Mouse (Mus musculus) neural tube, embryonic 15.5 days (tissue): Measurements from ENCODE around the gene Pgap3. TPM values are rescaled to one million over a fixed set of nuclear protein-coding genes. Genes with fewer than 3 reads are reported as not detected.

Experiments used
- ATAC-seq: fragments of 200-750 bp; cut with Nextera tagmentation; 2 replicates; pipeline ENCODE4 v1.8.0; 2017; ENCODE audit warnings: mild to moderate bottlenecking, moderate TSS enrichment, moderate library complexity; ENCODE audit not compliant: low FRiP score
- H3K27ac ChIP-seq: fragments of 300-500 bp; sonication (generic); replicated peaks from 2 replicates; pipeline ENCODE4 v1.5.1; 2015; ENCODE audit warnings: mild to moderate bottlenecking, inconsistent platforms
- H3K27me3 ChIP-seq: fragments of 300-500 bp; sonication (generic); replicated peaks from 2 replicates; pipeline ENCODE4 v1.6.1; 2015; ENCODE audit warnings: inconsistent platforms
- H3K36me3 ChIP-seq: fragments of 300-500 bp; sonication (generic); 2 replicates; pipeline ENCODE4 v1.6.1; 2015; ENCODE audit warnings: inconsistent platforms
- H3K4me1 ChIP-seq: fragments of 300-500 bp; sonication (generic); 2 replicates; pipeline ENCODE4 v1.6.1; 2015; ENCODE audit warnings: inconsistent platforms
- H3K4me2 ChIP-seq: fragments of 300-500 bp; sonication (generic); 2 replicates; pipeline ENCODE4 v1.6.1; 2015; ENCODE audit warnings: inconsistent platforms, mild to moderate bottlenecking, moderate library complexity
- H3K4me3 ChIP-seq: fragments of 300-500 bp; sonication (generic); replicated peaks from 2 replicates; pipeline ENCODE4 v1.5.1; 2015; ENCODE audit warnings: mild to moderate bottlenecking, inconsistent platforms
- H3K9ac ChIP-seq: fragments of 300-500 bp; sonication (generic); replicated peaks from 2 replicates; pipeline ENCODE4 v1.6.1; 2015; ENCODE audit warnings: mild to moderate bottlenecking, inconsistent platforms
- H3K9me3 ChIP-seq: fragments of 300-500 bp; sonication (generic); replicated peaks from 2 replicates; pipeline ENCODE4 v1.6.1; 2016; ENCODE audit warnings: inconsistent platforms
- WGBS: fragments of 180-500 bp; shearing (Covaris S2); methylation state at CpG from one replicate; pipeline ENCODE4 v1.1.7; 2015; ENCODE audit warnings: mixed read lengths; 5-methylcytosine and 5-hydroxymethylcytosine counted together
- polyA plus RNA-seq: library from polyadenylated mRNA; unstranded; fragments of >200 nt; fragmentation: Nextera tagmentation; extraction: Ambion mirVana; gene quantifications from 2 replicates; pipeline ENCODE4 v1.2.1, GENCODE M21; 2015

Gene Pgap3
- 7.4 and 9.6 TPM in 2 replicates for polyA plus RNA-seq

DNA sequence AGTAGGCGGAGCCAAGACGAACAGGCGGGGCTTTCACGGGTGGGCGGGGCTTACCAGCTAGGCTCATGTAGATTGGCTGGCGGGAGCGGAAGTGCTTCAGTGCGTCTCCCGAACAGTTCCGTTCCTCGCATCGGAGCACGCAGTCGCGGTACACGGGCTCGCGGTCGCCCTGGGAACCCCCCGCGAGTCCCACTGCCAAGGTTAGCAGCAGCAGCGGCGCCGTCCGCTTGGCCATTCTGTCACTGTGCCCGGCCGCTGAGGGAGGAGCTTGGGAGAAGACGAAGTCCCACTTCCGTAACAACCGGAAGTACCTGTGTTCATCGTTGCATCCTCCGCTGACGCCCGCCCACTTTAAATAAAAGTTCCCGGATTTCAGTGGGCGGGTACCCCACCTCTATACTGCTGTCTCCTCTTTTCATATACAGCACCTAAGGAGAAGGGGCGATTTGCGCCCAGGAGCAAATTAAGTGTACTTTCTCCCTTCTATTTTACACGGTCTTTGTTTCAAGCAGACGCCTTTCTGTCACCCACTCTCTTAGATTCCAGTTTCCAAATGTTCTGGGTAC is at the start of gene Pgap3:
TSS of gene Pgap3 (minus strand) at position 330 of the 566 bp plus-strand sequence.
- peak; percentile 95 for ATAC-seq
- H3K36me3 ChIP-seq, result no peaks in the 10 kb centered on the region
- H3K9ac ChIP-seq, result peak within 1 kb of the TSS; percentile 71
- WGBS, result under 1% methylated on average over 40 of the region's 40 CpGs
- H3K9me3 ChIP-seq, result no peaks in the 10 kb centered on the region
- peak within 1 kb of the TSS; percentile 79 for H3K4me3 ChIP-seq
- H3K4me1 ChIP-seq, result peaks cover 14% of the 10 kb centered on the region
- H3K27ac ChIP-seq, result peak within 1 kb of the TSS; percentile 97
- peak within 1 kb of the TSS; percentile 81 for H3K4me2 ChIP-seq
- H3K27me3 ChIP-seq, result peaks cover 8% of the 10 kb centered on the region; the same call in 1 of the 2 replicates

DNA sequence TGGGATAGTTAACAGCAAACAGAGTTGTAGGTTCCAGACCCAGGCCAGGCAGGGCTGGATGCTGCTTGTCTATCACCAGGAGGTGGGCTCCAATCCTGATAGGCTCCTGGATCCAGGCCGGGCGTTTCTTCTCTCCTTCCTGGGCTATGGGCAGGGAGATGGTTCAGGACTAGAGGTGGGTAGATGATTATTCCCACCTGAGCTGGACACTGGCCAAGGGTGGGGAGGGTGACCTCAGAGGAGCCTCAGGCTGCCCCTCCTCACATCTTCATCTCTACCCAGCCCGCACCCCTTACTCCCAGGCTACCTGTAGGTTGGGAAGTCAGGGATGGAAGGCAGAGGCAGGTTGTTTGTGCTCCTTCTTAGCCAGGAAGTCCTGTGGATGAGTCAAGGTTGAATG is 49.1 kb upstream of the Pgap3 start:
- no peak for ATAC-seq
- Histone ChIP-seq H3K27me3 (peaks cover 37% of the 10 kb centered on the region), H3K4me2 (no peak overlapping the region), H3K4me1 (peaks cover 10% of the 10 kb centered on the region; the same call in 1 of the 2 replicates), H3K9me3 (no peaks in the 10 kb centered on the region), H3K9ac (no peak overlapping the region), H3K27ac (no peak overlapping the region), H3K36me3 (no peaks in the 10 kb centered on the region), H3K4me3 (no peak overlapping the region)
- 80% methylated on average over 3 of the region's 3 CpGs for WGBS

DNA sequence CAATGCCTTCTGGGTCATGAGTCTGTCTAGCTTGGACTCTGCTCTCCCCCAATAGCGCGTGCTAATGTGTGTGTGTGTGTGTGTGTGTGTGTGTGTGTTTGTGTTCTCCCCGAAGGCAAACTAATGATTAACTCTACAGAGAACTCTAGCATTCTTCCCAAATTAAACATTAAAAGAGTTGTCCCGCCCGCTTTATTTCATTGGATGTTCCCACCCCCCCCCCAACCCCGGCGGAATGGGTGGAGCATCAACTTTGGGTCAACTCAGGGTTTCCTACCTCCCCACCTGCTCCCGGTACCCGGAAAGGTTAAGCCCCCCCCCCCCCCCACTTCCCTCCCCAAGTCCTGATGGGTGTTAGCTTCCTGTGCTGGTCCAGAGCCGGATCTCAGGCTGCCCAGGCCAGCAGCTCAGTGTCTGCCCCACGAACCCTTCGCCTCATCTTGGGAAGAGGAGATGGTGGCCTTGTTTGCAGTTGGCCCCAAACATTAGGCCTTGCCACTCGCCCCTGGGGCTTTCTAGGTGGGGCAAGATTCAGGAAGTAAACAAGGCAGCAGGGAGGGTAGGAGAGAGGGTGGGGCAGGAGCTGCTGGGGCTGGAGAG is 48.0 kb upstream of the Pgap3 start:
- no peak overlapping the region for H3K4me2 ChIP-seq
- WGBS, result 30% methylated on average over 13 of the region's 13 CpGs
- H3K9ac ChIP-seq, result no peak overlapping the region
- H3K36me3 ChIP-seq, result no peaks in the 10 kb centered on the region
- H3K27me3 ChIP-seq, result peaks cover 37% of the 10 kb centered on the region
- H3K9me3 ChIP-seq, result no peaks in the 10 kb centered on the region
- no peak overlapping the region for H3K27ac ChIP-seq
- H3K4me1 ChIP-seq, result peaks cover 10% of the 10 kb centered on the region; the same call in 1 of the 2 replicates
- no peak for ATAC-seq
- H3K4me3 ChIP-seq, result no peak overlapping the region

DNA sequence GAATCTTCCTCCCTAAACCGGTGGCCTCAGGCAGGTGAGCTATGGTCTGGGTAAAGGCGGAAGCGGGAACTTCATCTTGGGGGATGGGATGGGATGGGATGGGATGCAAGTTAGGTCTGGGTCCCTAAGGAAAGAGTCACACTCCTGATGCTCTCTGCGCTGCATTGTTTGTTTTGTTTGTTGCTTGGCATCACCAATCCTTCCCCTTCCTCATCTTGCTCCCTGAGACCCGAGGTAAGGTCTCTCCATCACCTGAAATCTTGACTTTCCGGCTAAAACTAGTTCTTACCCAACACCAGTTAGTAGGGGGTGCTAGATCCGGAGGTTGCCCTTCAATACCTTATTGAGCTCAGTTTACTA is 47.2 kb upstream of the Pgap3 start:
- H3K4me1 ChIP-seq, result peaks cover 10% of the 10 kb centered on the region; the same call in 1 of the 2 replicates
- ATAC-seq, result no peak
- H3K4me3 ChIP-seq, result peak overlapping the region; percentile 4; the same call in 1 of the 2 replicates
- no peak overlapping the region for H3K9ac ChIP-seq
- no peaks in the 10 kb centered on the region for H3K9me3 ChIP-seq
- peak overlapping the region; percentile 30 for H3K4me2 ChIP-seq
- 28% methylated on average over 7 of the region's 7 CpGs for whole genome bisulfite sequencing
- peaks cover 37% of the 10 kb centered on the region for H3K27me3 ChIP-seq
- H3K27ac ChIP-seq, result no peak overlapping the region
- no peaks in the 10 kb centered on the region for H3K36me3 ChIP-seq

DNA sequence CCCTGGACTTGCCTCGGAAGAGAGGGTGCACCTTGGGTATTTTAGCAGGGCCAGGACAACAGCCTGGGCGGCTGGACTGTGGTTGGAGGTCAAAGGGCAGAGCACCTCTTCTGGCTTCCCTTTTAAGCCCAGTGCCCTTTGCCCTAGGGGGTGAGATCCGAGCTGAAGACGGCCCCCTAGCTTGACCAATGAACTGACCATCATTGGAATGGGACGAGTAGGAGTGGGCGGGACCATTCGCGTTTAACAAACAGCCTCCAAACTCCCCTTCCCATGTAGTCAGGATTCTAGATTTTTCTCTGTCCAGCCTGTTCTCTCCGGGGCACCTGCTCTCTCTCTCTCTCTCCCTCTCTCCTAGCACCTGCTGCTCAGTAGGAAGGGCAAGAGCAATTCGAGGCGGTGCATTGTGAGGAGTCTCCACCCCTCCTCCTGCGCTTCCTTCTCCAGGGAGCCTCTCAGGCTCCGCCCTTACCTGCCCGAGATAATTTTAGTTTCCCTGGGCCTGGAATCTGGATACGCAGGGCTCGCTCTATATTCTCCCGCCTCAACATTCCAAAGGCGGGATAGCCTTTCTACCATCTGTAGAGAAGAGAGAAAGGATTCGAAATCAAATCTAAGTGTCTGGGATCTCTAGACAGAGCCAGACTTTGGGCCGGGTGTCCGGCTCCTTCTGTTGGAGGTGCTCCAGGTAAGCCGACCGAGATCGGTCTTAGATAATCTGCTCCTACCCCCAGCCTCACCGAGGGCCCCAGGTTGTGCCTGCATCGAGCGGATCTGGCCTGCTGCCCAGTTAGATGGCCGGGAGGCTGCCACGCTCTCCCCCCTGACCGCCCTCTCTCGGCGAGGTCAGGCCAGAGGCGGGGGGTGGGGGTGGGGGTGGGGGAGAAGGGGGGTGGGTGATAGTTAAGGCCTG is 46.5 kb upstream of the Pgap3 start:
- H3K4me1 ChIP-seq, result peaks cover 10% of the 10 kb centered on the region; the same call in 1 of the 2 replicates
- H3K36me3 ChIP-seq, result no peaks in the 10 kb centered on the region
- peak overlapping the region; percentile 30 for H3K4me2 ChIP-seq
- no peak overlapping the region for H3K9ac ChIP-seq
- H3K27ac ChIP-seq, result no peak overlapping the region
- peak overlapping the region; percentile 4; the same call in 1 of the 2 replicates for H3K4me3 ChIP-seq
- peaks cover 37% of the 10 kb centered on the region for H3K27me3 ChIP-seq
- 5% methylated on average over 33 of the region's 33 CpGs for WGBS
- H3K9me3 ChIP-seq, result no peaks in the 10 kb centered on the region
- no peak for ATAC-seq

DNA sequence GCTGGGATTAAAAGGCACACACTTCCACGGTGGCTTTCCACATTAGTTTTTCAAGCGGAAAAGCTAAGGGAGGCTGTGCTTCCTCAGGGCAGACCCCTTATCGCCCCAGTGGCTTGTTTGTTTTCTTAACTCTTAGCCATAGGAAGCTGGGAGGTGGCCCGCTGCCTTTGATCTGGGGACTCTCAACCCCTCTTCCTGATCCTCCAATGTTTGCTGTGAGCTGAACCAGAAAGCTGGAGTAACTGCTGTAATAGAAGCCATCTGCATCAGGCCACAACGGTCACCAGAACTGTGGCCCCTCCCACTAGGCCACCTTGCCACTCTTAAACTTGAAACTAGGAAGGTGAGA is 45.9 kb upstream of the Pgap3 start, which contains the start of gene Grb7:
TSS of gene Grb7 (plus strand) at position 182 of the 349 bp plus-strand sequence.
- Histone ChIP-seq H3K9me3 (no peaks in the 10 kb centered on the region), H3K4me3 (peak within 1 kb of the TSS; percentile 4; the same call in 1 of the 2 replicates), H3K27ac (no peak within 1 kb of the TSS), H3K4me2 (peak within 1 kb of the TSS; percentile 30), H3K27me3 (peaks cover 37% of the 10 kb centered on the region), H3K4me1 (peaks cover 10% of the 10 kb centered on the region; the same call in 1 of the 2 replicates), H3K36me3 (no peaks in the 10 kb centered on the region), H3K9ac (no peak within 1 kb of the TSS)
- 17% methylated on average over 5 of the region's 5 CpGs for WGBS
- no peak for ATAC-seq

DNA sequence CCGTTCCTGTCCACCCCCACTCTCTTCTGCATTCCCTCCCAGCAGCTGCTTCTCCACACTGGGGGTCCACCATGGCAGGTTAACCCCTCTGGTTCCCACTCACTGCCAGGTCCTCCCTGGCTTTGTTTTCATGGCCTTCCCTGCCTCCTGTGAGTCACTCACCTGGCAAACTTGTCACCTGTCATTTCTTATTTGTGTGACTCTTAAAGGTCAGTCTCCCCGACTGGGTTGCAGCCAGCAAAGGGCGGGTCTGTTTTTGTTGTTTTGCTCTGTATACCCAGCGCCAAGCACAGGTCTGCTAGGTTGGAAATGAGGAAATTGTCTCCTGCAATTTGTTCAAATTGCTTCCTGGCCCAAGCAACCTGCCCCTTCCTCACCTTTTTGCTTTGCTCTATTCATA is 45.4 kb upstream of the Pgap3 start:
- Histone ChIP-seq H3K27me3 (peaks cover 37% of the 10 kb centered on the region), H3K9ac (no peak overlapping the region), H3K4me3 (no peak overlapping the region), H3K4me2 (no peak overlapping the region), H3K36me3 (no peaks in the 10 kb centered on the region), H3K4me1 (peaks cover 10% of the 10 kb centered on the region; the same call in 1 of the 2 replicates), H3K9me3 (no peaks in the 10 kb centered on the region), H3K27ac (no peak overlapping the region)
- ATAC-seq, result no peak
- WGBS, result 72% methylated on average over 4 of the region's 4 CpGs

DNA sequence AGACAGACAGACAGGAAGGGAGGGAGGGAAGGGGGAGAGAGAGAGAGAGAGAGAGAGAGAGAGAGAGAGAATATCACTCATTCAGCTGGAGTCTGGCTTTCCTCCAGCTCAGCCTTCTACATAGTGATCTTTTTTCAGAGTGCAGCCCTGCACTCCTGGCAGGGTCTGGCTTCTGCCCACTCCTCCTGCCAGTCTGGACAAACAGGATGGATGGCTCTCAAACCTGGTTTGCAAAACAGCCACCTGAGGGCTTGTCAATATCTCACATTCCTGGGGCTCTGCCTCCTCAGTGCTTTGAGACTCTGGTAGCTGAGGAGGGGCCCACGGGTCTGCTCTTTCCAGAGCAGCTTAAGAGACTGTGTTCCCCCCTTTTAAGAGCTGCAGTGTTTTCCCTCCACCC is 44.9 kb upstream of the Pgap3 start:
- WGBS, result 56% methylated on average over 1 of the region's 1 CpGs
- Histone ChIP-seq H3K9ac (no peak overlapping the region), H3K36me3 (no peaks in the 10 kb centered on the region), H3K4me2 (no peak overlapping the region), H3K4me3 (no peak overlapping the region), H3K4me1 (peaks cover 10% of the 10 kb centered on the region; the same call in 1 of the 2 replicates), H3K27me3 (peaks cover 37% of the 10 kb centered on the region), H3K9me3 (no peaks in the 10 kb centered on the region), H3K27ac (no peak overlapping the region)
- ATAC-seq, result no peak

DNA sequence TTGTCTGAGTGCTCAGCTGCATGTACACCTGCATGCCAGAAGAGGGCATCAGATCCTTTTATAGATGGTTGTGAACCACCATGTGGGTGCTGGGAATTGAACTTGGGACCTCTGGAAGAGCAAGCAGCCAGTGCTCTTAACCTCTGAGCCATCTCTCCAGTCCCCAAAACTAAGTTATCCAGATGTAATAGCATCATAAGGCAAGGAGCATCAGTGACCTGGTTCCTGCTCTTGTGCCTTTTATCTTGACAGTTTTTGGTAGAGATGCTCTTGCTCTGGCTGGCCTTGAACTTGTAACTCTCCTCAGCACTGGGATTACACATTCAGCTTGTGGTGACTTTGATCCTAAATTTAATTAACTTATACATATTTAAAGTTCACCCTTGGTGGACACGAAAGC is 43.4 kb upstream of the Pgap3 start:
- WGBS, result 94% methylated on average over 1 of the region's 1 CpGs
- H3K9me3 ChIP-seq, result no peaks in the 10 kb centered on the region
- ATAC-seq, result no peak
- H3K27me3 ChIP-seq, result peaks cover 31% of the 10 kb centered on the region
- H3K9ac ChIP-seq, result no peak overlapping the region
- H3K4me1 ChIP-seq, result peaks cover 12% of the 10 kb centered on the region
- H3K27ac ChIP-seq, result no peak overlapping the region
- H3K36me3 ChIP-seq, result no peaks in the 10 kb centered on the region
- no peak overlapping the region for H3K4me3 ChIP-seq
- no peak overlapping the region for H3K4me2 ChIP-seq

DNA sequence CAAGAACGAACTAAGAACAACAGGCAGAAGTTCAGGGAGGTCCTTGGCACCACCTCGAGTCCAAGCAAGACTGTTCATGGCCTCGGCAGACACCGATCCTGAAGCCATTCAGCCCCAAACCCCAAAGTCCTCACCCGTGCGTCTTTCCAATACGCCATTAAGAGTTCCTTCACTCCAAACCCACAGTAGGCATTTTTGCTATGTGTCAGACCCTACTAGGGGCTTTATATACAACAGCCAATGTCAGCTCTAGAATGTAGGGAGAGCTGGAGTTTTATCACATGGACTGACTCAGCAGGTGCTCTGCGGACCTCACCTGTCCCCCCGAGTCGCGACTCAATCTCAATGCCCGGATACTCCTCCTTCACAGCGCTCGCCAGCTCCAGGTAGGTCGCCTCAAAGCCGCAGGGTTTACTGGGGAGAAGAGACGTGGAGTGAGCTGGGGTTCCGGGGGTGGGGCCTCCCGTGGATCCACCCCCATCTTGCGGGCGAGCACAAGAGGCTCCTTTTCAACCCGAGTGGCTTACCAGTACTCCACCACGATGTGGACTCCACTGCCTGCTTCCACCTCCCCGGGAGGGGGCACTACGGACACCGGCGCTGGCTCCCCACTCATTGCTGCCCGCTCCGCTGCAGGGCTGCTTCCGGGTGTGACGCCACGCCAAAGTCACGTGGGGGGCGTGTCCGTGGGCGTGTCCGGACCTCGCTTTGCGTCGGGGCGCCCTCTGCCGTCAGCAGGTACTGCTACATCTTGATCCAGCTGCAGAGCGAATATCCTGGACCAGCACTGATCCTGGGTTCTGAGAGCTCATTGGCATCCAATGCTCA is 38.3 kb upstream of the Pgap3 start, which contains the start of gene Mien1:
TSS of gene Mien1 (minus strand) at position 661 of the 828 bp plus-strand sequence.
- no peaks in the 10 kb centered on the region for H3K9me3 ChIP-seq
- 3% methylated on average over 43 of the region's 43 CpGs for WGBS
- H3K4me3 ChIP-seq, result peak within 1 kb of the TSS; percentile 90
- peak within 1 kb of the TSS; percentile 76 for H3K4me2 ChIP-seq
- H3K36me3 ChIP-seq, result no peaks in the 10 kb centered on the region
- H3K27me3 ChIP-seq, result no peaks in the 10 kb centered on the region
- peak within 1 kb of the TSS; percentile 61 for H3K9ac ChIP-seq
- H3K27ac ChIP-seq, result peak within 1 kb of the TSS; percentile 82
- ATAC-seq, result peak; percentile 92
- H3K4me1 ChIP-seq, result peaks cover 12% of the 10 kb centered on the region

DNA sequence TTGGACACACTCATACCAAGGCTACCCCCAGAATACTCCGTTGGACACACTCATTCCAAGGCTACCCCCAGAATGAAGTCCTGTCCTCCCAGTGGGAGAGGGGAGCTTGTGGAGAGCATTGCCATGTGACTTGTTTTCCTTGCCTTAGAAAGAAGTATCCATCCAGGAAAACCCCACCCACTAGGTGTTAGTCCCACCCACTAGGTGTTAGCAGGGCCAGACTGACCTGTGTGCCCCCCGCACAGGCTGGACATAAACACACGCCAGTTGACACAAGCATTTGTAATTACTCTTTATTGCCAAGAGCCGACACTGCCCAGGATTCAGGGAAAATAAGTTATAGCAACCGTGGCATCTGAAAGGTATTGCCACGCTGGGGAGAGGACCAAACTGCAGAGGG is 37.2 kb upstream of the Pgap3 start:
- H3K9ac ChIP-seq, result 0 out of 2 replicates have a peak overlapping the region, but pooled peaks have one; percentile 61
- H3K4me1 ChIP-seq, result peaks cover 12% of the 10 kb centered on the region
- H3K27ac ChIP-seq, result no peak overlapping the region
- 85% methylated on average over 6 of the region's 6 CpGs for WGBS
- peak overlapping the region; percentile 90; the same call in 1 of the 2 replicates for H3K4me3 ChIP-seq
- peak overlapping the region; percentile 76; the same call in 1 of the 2 replicates for H3K4me2 ChIP-seq
- H3K9me3 ChIP-seq, result no peaks in the 10 kb centered on the region
- ATAC-seq, result no peak
- H3K27me3 ChIP-seq, result no peaks in the 10 kb centered on the region
- no peaks in the 10 kb centered on the region for H3K36me3 ChIP-seq
